Mouse (Mus musculus) gastrocnemius, adult 2 months (tissue): ENCODE data around the gene Gna15. TPM values are rescaled to one million over a fixed set of nuclear protein-coding genes. Genes with fewer than 3 reads are reported as not detected.

ENCODE experiments used
- DNase-seq: peaks from one replicate; pipeline ENCODE4 v3.0.0; 2022
- H3K27ac ChIP-seq: fragments of 200-600 bp; 2 replicates; pipeline ENCODE4 v1.8.1; 2022; ENCODE audit warnings: mild to moderate bottlenecking
- H3K4me3 ChIP-seq: fragments of 200-600 bp; 2 replicates; pipeline ENCODE4 v1.8.1; 2022; ENCODE audit warnings: mild to moderate bottlenecking, moderate library complexity
- CTCF ChIP-seq: fragments of 200-600 bp; IDR thresholded peaks from 2 replicates; pipeline ENCODE4 v1.8.1; 2022; ENCODE audit warnings: antibody characterized with exemption, mild to moderate bottlenecking, moderate library complexity
- intact Hi-C: fragments of 180-260 bp; cut with DNase I; formaldehyde crosslinking; loops from one replicate; pipeline ENCODE4 v1.15.1; 2025
- microRNA-seq: library from miRNA; unstranded; fragments of <30 nt; microRNA quantifications from one replicate; pipeline ENCODE4 v1.2.0, GENCODE M21; 2021
- total RNA-seq, 2 experiments: library from RNA; stranded (reverse); gene quantifications; 2 replicates each; pipeline ENCODE4 v1.2.3; 2021

The Gna15 gene
- total RNA-seq, 2 experiments from 2014 or later = 0.26 to 0.53 TPM

- Histone ChIP-seq H3K27ac (no peak within 1 kb of the TSS), H3K4me3 (no peak within 1 kb of the TSS)
- no peak for TF ChIP-seq CTCF
- no peak for DNase-seq
- intact Hi-C loops = no loop called here
Measured at GRCm38 (mm10) chr10:81455181-81455895, 68.7 kb downstream of the Gna15 start, which contains the start of gene Nfic. Gene Nfic, minus strand, starts transcription at chr10:81455635.

GRCm38 (mm10) chr10:81454106-81454505 is 69.9 kb downstream of the Gna15 start:
- no peak for TF ChIP-seq CTCF
- no peak overlapping the region for H3K4me3 ChIP-seq
- H3K27ac ChIP-seq = no peak overlapping the region
- intact Hi-C loops = loop anchor here (5.0 kb wide), 1 partner anchor 167 kb away; no protein-coding TSS in a partner anchor
- DNase-seq = no peak

- no peak for DNase-seq
- Histone ChIP-seq H3K27ac (no peak overlapping the region), H3K4me3 (no peak overlapping the region)
- intact Hi-C loops = loop anchor here (5.0 kb wide), 1 partner anchor 166 kb away; no protein-coding TSS in a partner anchor
- no peak for TF ChIP-seq CTCF
Measured at GRCm38 (mm10) chr10:81452947-81453288, 71.1 kb downstream of the Gna15 start.

Small RNAs within 50 kb of the gene (microRNA-seq; reads per million reads assigned to microRNA genes)
- not detected for gene Gm25595

Other genes starting within 250 kb of the Gna15 start
- not detected for gene Tjp3, start 232.6 kb downstream of the Gna15 start, total RNA-seq
- gene Pip5k1c, start 231.3 kb downstream of the Gna15 start, total RNA-seq = 10 to 100 TPM; 20.7 to 25.0 TPM
- gene Cactin, start 203.1 kb downstream of the Gna15 start, total RNA-seq = 10 to 100 TPM in 1 of 2 experiments, 1 to 10 TPM in 1; 8.5 to 11.5 TPM
- gene Tbxa2r, start 195.5 kb downstream of the Gna15 start, total RNA-seq = under 1 TPM; 0.43 to 0.75 TPM
- gene Gipc3, start 181.0 kb downstream of the Gna15 start, total RNA-seq = 1 to 10 TPM in 1 of 2 experiments, under 1 TPM in 1; 0.69 to 1.3 TPM
- gene Hmg20b, start 173.7 kb downstream of the Gna15 start, total RNA-seq = 10 to 100 TPM; 22.9 to 28.2 TPM
- 1 to 10 TPM; 2.2 to 3.3 TPM for gene Mfsd12, start 166.7 kb downstream of the Gna15 start, total RNA-seq
- gene 4930404N11Rik, start 158.4 kb downstream of the Gna15 start, total RNA-seq = 1 to 10 TPM in 1 of 2 experiments, under 1 TPM in 1; 0.89 to 1.2 TPM
- 10 to 100 TPM; 14.0 to 18.8 TPM for gene Fzr1, start 145.7 kb downstream of the Gna15 start, total RNA-seq
- 10 to 100 TPM; 38.1 to 39.8 TPM for gene Dohh, start 139.8 kb downstream of the Gna15 start, total RNA-seq
- 1 to 10 TPM in 1 of 2 experiments, under 1 TPM in 1; 0.87 to 2.8 TPM for gene Gm48551, start 139.8 kb downstream of the Gna15 start, total RNA-seq
- 1 to 10 TPM in 1 of 2 experiments, under 1 TPM in 1; 0.84 to 1.0 TPM for gene Gm48552, start 135.2 kb downstream of the Gna15 start, total RNA-seq
- not detected for gene Smim24, start 131.2 kb downstream of the Gna15 start, total RNA-seq
- 100 to 1,000 TPM; 207 to 215 TPM for gene Nfic, start 68.6 kb downstream of the Gna15 start, total RNA-seq
- under 1 TPM in 1 of 2 experiments, not detected in 1; 0.17 TPM for gene Celf5, start 41.5 kb downstream of the Gna15 start, total RNA-seq
- 10 to 100 TPM; 38.3 to 44.8 TPM for gene Ncln, start 27.8 kb downstream of the Gna15 start, total RNA-seq
- gene S1pr4, start 24.1 kb downstream of the Gna15 start, total RNA-seq = 1 to 10 TPM in 1 of 2 experiments, under 1 TPM in 1; 0.97 to 1.2 TPM
- 10 to 100 TPM; 25.7 to 30.3 TPM for gene Gna11, start 21.0 kb upstream of the Gna15 start, total RNA-seq
- gene Aes, start 35.3 kb upstream of the Gna15 start, total RNA-seq = 100 to 1,000 TPM; 847 to 871 TPM
- gene Tle2, start 50.3 kb upstream of the Gna15 start, total RNA-seq = 1 to 10 TPM; 5.6 to 7.3 TPM
- 1 to 10 TPM; 5.6 to 6.7 TPM for gene Tle6, start 76.8 kb upstream of the Gna15 start, total RNA-seq
- gene BC025920, start 82.0 kb upstream of the Gna15 start, total RNA-seq = 1 to 10 TPM; 2.5 to 3.9 TPM
- 1 to 10 TPM; 4.7 to 5.6 TPM for gene Sirt6, start 103.6 kb upstream of the Gna15 start, total RNA-seq
- 10 to 100 TPM in 1 of 2 experiments, 1 to 10 TPM in 1; 6.8 to 10.5 TPM for gene Ankrd24, start 104.3 kb upstream of the Gna15 start, total RNA-seq
- 1 to 10 TPM; 1.8 TPM for gene Gm10778, start 124.8 kb upstream of the Gna15 start, total RNA-seq
- gene Zfp433, start 180.6 kb upstream of the Gna15 start, total RNA-seq = 1 to 10 TPM; 3.9 to 5.7 TPM
- gene Gm3055, start 246.9 kb upstream of the Gna15 start, total RNA-seq = 1 to 10 TPM in 1 of 2 experiments, under 1 TPM in 1; 0.61 to 1.7 TPM